Mouse (Mus musculus): ENCODE measurements at regions not wholly inside any gene's neighbourhood (a gene's known extent, or its start where the extent isn't known, plus 50 kb on each side); places are given as distances from the start of the nearest gene placed in this dataset.

DNA sequence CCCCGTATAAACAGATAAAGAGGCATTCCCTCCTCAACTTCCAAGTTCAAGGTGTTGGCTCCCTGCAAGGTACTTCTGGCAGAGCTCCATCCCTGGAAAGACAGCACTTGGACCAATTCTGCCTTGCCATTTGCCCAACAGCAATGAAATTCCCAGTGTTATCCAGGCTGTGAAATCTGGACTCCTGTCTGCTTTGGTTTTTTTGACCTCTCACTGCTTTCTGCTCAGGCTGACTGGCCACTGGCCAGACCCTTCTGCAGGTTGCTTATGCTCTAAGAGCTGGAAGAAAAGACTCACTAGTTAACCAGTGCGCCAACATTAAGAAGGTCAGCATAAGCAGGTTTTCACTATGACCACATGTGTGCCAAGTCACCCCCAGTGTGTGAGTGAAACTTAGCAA is 448.4 kb downstream of the Sorl1 start:
- no peak for DNase-seq

DNA sequence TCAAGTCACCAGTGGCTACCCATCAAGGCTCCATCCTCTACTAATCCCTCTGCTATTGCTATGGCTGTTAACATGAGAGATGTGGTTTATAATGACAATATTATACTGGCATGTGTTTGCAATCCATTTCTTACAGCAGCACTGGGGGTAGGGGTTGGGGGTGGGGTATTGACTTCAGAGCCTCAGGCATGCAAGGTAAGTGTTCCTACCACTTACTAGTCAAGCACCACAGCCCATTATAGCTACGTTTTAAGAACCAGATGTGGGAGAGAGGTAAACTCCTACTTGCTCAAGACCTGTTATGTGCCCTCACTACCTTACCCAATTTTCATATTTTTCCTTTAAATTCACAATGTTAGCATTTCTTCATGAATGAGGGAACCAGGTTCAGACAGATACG is 451.1 kb downstream of the Sorl1 start:
- no peak for DNase-seq

GRCm38 (mm10) chr9:41668741-41669140 is 455.4 kb downstream of the Sorl1 start:
- DNase-seq, result no peak

DNA sequence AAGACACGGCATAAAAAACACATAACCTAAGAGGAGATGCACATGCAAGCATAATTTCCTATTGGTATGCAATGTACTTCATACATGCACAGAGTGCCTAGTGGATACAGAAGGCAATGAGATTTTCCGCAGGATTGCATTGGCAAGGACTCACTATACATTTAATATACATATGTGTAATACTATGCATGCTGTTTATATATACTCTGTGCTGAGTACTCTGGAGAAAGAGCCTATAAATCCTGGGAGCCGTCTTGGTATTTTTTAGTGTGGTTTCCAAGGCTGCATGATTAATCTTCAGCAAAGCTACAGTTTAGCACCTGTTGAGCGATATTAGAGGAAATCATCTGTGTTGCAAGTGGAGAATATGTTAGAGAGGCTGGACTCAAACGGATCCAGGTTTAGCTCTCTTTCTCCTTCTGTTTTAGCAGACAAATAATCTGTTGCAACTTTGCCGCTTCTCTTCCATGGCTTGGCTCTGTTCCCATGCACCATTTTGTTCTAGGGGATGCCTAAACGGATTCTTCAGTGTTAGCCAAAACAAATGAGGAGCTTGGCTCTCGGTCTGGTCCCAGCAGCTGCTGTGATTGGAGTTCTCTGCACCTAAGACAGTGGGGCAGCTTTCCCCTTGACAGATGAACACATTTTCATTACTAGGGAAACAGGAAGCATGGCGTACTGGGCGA is 459.0 kb downstream of the Sorl1 start:
- DNase-seq, result peak; percentile 46

DNA sequence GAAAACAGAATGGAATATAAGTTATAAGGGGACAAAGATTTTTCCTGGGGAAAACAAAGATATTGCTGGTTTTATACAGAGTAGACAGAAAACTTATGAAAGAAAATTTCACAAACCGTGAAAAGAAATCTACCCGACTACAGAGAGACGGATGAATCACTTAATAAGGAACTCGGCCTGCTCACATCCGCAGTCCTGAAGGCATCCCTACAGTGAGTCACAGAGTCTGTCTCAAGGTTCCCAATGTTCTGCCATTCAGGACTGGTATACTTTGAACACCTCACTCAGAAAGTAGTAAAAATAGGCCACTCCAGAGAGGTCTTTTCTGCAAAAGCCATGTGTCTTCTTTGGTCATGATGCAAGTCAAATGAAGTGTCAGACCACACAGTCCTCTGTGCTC is 463.5 kb downstream of the Sorl1 start:
- DNase-seq, result no peak

- no peak for DNase-seq
These were observed 464.1 kb downstream of the Sorl1 start for GRCm38 (mm10) chr9:41660011-41660410.

GRCm38 (mm10) chr9:41631564-41632205 is 470.2 kb upstream of the Ubash3b start:
- no peak for DNase-seq

- DNase-seq, result no peak
These were observed 459.8 kb upstream of the Ubash3b start for GRCm38 (mm10) chr9:41621341-41621740.

DNA sequence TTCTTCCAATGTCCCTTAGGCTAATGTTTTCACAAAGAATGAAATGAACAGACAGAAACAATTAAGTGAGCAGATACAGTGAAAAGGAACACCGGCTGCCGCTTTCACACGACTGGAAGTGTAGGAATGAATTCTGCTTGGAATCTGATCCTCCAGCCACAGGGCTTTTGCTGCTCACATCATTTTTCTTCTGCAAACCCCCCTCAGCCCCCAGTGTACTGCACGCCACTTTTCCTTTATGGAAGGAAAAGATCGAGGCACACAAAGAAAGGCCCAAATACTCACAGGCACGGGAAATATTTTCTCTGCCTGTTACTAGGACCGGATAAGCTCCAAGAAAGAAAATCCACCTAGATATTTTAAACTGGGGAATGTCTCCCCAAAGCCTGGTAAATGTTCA is 452.5 kb upstream of the Ubash3b start:
- no peak for DNase-seq

DNA sequence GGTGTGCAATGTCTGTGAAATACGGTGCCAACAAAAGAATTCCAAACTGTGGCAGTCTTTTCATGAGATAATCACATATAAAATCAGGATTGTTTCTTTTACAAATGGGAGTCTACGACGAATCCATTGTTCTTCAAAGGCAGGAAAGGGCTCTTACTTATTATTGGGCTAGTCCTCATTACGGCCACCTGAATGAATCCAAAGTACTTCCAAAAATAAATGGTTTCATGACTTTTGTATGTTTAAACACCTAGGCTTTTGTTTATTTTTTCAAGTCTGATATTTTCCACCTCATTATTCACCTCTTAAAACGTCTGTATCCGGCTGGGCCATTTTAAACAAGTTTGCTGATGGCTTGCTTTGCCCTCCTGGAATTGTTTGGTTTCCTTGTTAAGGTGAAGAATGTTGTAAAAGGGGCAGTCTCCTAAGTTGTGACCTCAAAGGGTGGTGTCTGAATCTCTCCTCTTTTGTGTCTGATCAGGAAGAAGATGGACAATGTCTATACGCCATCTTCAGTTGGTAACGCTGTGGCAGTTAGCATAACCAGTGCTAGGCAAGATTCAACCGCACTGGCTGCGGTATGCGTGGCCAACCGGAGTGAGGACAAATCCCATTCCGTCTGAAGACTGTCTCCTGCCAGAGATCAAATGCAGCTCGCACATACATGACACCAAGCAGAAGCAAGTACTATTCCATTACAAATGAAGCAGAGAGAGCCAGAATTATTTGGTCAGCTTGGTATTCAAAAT is 451.5 kb upstream of the Ubash3b start:
- no peak for DNase-seq

GRCm38 (mm10) chr9:41612452-41612795 is 450.9 kb upstream of the Ubash3b start:
- DNase-seq, result no peak

GRCm38 (mm10) chr9:41611534-41612451 is 450.3 kb upstream of the Ubash3b start:
- peak; percentile 41 for DNase-seq

- DNase-seq, result no peak
These were observed 448.9 kb upstream of the Ubash3b start for GRCm38 (mm10) chr9:41610347-41610746.

GRCm38 (mm10) chr9:41606136-41606535 is 444.6 kb upstream of the Ubash3b start:
- DNase-seq, result no peak

DNA sequence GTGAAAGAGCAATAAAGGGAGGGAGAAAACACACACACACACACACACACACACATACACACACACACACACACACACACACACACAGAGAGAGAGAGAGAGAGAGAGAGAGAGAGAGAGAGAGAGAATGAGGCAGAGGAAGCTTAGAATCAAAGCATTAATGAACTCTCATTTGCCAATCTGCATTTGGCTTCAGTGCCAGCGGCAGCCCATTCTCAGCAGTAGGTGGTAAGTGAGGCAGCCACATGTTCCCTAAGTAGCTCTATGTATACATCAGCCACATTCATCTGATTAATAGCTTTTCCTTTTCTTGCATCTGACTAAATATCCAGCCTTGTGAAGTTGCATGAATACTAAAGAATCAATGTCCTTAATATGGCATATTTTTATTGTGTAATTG is 443.4 kb upstream of the Ubash3b start:
- no peak for DNase-seq

DNA sequence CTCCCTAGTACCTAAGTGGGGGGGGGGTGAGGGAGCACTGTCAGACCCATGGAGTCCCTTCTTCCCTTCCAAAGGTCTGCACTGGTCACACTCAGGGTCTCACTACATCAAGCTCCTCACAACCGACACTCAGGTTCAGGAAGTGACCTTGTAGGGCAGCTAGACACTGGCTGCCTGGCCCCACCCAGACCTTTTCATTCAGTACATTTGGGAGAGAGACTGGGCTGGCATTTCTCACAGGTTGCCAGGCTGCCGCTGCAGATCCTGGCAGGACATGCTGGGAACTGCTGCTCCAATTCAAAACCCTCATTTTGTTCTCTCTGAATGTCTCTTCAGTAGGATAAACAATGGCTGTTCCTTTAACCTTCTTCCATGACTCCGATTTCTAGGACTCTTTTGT is 439.3 kb upstream of the Ubash3b start:
- DNase-seq, result no peak

DNA sequence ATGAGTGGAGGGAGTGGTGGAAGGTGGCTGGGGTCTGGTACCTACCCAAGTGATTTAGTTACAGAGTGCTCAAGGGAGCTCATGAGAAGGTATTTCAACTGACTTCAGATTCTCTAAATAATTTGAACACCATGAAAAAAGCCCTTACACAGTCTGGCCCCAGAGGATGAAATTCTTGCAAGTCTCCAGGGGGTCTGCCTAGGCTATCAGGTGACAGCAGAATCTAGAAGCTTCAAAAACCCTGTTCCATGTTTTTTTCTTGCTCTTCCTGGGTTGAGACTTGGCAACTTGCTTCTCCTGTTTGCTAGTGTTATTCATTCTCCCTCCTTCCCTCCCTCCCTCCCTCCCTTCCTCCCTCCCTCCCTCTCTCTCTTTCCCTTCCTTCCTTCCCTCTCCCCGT is 438.4 kb upstream of the Ubash3b start:
- no peak for DNase-seq

GRCm38 (mm10) chr9:41595749-41596148 is 434.3 kb upstream of the Ubash3b start:
- DNase-seq, result peak; percentile 15

GRCm38 (mm10) chr9:41593998-41594397 is 432.5 kb upstream of the Ubash3b start:
- no peak for DNase-seq

GRCm38 (mm10) chr9:41592900-41593690 is 431.6 kb upstream of the Ubash3b start:
- no peak for DNase-seq

DNA sequence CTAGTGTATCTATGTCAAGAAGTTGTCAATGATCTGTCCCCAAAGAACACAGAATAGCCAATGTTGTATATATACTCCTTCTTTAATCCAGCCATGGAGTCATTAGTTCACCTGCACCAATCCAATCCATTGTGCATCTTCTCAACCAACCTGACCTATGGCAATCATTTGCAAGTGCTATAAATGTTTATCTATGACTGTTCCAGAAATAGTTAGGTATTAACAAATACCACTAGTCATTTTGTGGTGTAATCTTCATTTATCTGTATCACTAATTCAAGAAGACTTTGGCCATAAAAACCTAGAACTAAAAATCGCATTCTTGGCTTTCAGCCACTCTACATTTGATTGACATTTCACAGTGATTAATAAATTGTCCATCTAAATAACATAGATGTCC is 430.6 kb upstream of the Ubash3b start:
- no peak for DNase-seq

- peak; percentile 47 for DNase-seq
These were observed 428.7 kb upstream of the Ubash3b start for GRCm38 (mm10) chr9:41590164-41590563.

Measured in heart, postnatal 4 days (tissue).